Mouse (Mus musculus): Measurements from ENCODE around the gene Ufd1. TPM values are rescaled to one million over a fixed set of nuclear protein-coding genes. Genes with fewer than 3 reads are reported as not detected.
A peak's percentile ranks its signal among the peaks of the same experiment; 100 is the strongest.
"Not testable (repeated sequence)": the region's sequence is repeated elsewhere in the genome, so short reads cannot be mapped to it uniquely, and the experiment has no call there.

Gene Ufd1
- total RNA-seq, 2 experiments from 2014 or later = 43.8 to 50.1 TPM

- DNase-seq = no peak
- H3K4me3 ChIP-seq = no peak overlapping the region
- intact Hi-C loops (cut with DNase I) = no loop called here
- TF ChIP-seq CTCF (IDR thresholded peaks at IDR 0.05) = no peak
- H3K27ac ChIP-seq = no peak overlapping the region
Observed at GRCm38 (mm10) chr16:18828630-18829029, 17.1 kb downstream of the Ufd1 start.

GRCm38 (mm10) chr16:18829102-18829501, 17.5 kb downstream of the Ufd1 start:
- no peak for DNase-seq
- intact Hi-C loops (cut with DNase I) = no loop called here
- Histone ChIP-seq H3K27ac (no peak overlapping the region), H3K4me3 (no peak overlapping the region)
- no peak for TF ChIP-seq CTCF (IDR thresholded peaks at IDR 0.05)

GRCm38 (mm10) chr16:18833486-18833885, 21.9 kb downstream of the Ufd1 start:
- TF ChIP-seq CTCF (IDR thresholded peaks at IDR 0.05) = no peak
- no peak for DNase-seq
- no peak overlapping the region for H3K27ac ChIP-seq
- no peak overlapping the region for H3K4me3 ChIP-seq
- intact Hi-C loops (cut with DNase I) = no loop called here

GRCm38 (mm10) chr16:18836073-18836467, 24.5 kb downstream of the Ufd1 start:
- intact Hi-C loops (cut with DNase I) = no loop called here
- H3K4me3 ChIP-seq = peak overlapping the region; percentile 87
- TF ChIP-seq CTCF (IDR thresholded peaks at IDR 0.05) = no peak

GRCm38 (mm10) chr16:18836468-18837208, 25.1 kb downstream of the Ufd1 start, which contains the start of the genes 2510002D24Rik and Gm28539:
Gene 2510002D24Rik, plus strand, starts transcription at chr16:18836578.
Gene Gm28539, plus strand, starts transcription at chr16:18836584.
- no peak for TF ChIP-seq CTCF (IDR thresholded peaks at IDR 0.05)
- intact Hi-C loops (cut with DNase I) = no loop called here
- Histone ChIP-seq H3K4me3 (peak within 1 kb of the TSS; percentile 87), H3K27ac (peak within 1 kb of the TSS; percentile 92)
- DNase-seq = peak; percentile 96

More at GRCm38 (mm10) chr16:18836073-18836467, 24.5 kb downstream of the Ufd1 start:
- DNase-seq = no peak
- peak overlapping the region; percentile 92 for H3K27ac ChIP-seq

GRCm38 (mm10) chr16:18838346-18838745, 26.8 kb downstream of the Ufd1 start:
- no peak overlapping the region for H3K27ac ChIP-seq
- DNase-seq = no peak
- TF ChIP-seq CTCF (IDR thresholded peaks at IDR 0.05) = no peak
- intact Hi-C loops (cut with DNase I) = no loop called here
- no peak overlapping the region for H3K4me3 ChIP-seq

- DNase-seq = no peak
- Histone ChIP-seq H3K4me3 (no peak overlapping the region), H3K27ac (no peak overlapping the region)
- TF ChIP-seq CTCF (IDR thresholded peaks at IDR 0.05) = no peak
- intact Hi-C loops (cut with DNase I) = no loop called here
Observed at GRCm38 (mm10) chr16:18846301-18846820, 34.8 kb downstream of the Ufd1 start.

GRCm38 (mm10) chr16:18849521-18850190, 38.1 kb downstream of the Ufd1 start:
- H3K27ac ChIP-seq; DNase-seq; intact Hi-C loops (cut with DNase I); H3K4me3 ChIP-seq: not testable (repeated sequence)

GRCm38 (mm10) chr16:18858551-18858950, 47.0 kb downstream of the Ufd1 start:
- Histone ChIP-seq H3K4me3 (no peak overlapping the region), H3K27ac (no peak overlapping the region)
- DNase-seq = no peak
- intact Hi-C loops (cut with DNase I) = loop anchor here (2.0 kb wide), 1 partner anchor 162 kb away; no protein-coding TSS in a partner anchor
- peak; percentile 73 for TF ChIP-seq CTCF (IDR thresholded peaks at IDR 0.05)

GRCm38 (mm10) chr16:18860186-18860585, 48.6 kb downstream of the Ufd1 start:
- Histone ChIP-seq H3K4me3 (no peak overlapping the region), H3K27ac (peak overlapping the region; percentile 81)
- peak; percentile 68 for DNase-seq
- no peak for TF ChIP-seq CTCF (IDR thresholded peaks at IDR 0.05)
- intact Hi-C loops (cut with DNase I) = no loop called here

- H3K27ac ChIP-seq; intact Hi-C loops (cut with DNase I); H3K4me3 ChIP-seq; DNase-seq: not testable (repeated sequence)
Observed at GRCm38 (mm10) chr16:18870495-18870894, 58.9 kb downstream of the Ufd1 start.

- no peak for TF ChIP-seq CTCF (IDR thresholded peaks at IDR 0.05)
- H3K4me3 ChIP-seq = peak overlapping the region; percentile 97
- H3K27ac ChIP-seq = peak overlapping the region; percentile 97
- no peak for DNase-seq
- intact Hi-C loops (cut with DNase I) = loop anchor here (5.0 kb wide), 1 partner anchor 64 kb away; the partner anchor contains the start of genes Cdc45 and Ufd1
Observed at GRCm38 (mm10) chr16:18876091-18876441, 64.5 kb downstream of the Ufd1 start.

Data from gastrocnemius, adult 2 months (tissue).